Mouse (Mus musculus) thymus, postnatal 4 days (tissue): ENCODE results near the gene Ssh1.

Experiments
- DNase-seq: peaks from one replicate; pipeline ENCODE4 v3.0.0; 2021

Ssh1 gene

DNA sequence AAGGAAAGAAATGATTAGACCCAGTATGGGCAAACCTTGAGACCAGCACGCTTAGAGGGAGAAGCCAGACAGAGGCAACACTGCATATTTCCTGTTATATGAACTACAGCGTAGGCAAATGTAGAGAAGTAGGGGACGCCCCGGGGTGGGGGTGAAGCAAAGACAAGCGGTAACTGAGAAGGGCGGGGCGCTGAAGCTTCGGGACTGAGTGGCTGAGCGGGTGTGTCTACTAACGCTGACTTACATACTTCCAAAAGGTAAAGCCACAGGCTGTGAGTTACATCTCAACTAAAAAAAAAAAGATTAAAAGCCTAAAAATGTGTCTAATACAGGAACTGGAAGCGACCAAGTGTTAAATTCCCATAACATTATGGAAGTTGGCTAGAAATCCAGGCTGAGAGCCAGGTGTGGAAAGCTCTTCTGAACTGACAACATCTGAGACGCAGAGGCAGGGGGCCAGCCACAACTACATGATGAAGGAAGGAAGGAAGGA, 1.3 kb downstream of the Ssh1 start:
- peak; percentile 84 for DNase-seq

DNA sequence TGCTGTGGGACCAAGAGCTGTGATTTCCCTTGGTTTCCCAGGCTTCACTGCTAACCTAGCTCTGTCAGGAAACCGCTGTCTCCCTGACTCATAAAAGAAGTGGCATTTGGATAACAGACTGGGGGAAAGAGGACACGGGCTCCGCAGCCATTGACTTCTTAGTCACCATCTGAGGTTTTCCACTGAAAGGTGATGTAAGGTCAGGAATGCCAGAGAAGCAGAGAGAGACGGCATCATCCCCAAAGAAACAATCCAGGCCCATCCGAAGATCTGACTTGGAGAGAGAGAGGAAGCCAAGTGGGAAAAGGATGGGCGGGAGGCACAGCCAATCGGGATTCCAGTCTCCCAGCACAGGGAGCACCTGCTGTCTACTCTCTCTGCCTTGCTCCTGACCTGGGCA, 2.6 kb downstream of the Ssh1 start:
- no peak for DNase-seq

DNA sequence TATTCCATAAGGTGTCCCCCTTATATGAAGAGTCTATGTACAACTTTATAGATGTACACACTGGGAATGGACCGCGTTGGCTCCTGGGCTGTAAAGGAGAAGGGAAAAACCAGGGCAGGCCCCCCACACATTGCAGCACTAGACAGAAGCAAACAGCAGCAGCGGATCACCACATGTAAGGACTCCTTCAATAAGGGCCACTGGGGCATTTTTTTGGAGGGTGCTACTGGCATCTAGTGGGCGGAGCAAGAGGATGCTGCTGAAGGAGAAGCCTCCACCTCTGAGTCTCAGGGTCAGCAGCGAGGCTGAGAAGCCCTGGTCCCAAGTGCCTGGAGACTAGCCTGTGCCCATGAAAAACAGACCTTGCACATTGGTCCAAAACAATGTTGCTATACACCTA, 3.1 kb downstream of the Ssh1 start:
- DNase-seq = no peak

GRCm38 (mm10) chr5:113989437-113990024, 4.2 kb downstream of the Ssh1 start:
- no peak for DNase-seq

DNA sequence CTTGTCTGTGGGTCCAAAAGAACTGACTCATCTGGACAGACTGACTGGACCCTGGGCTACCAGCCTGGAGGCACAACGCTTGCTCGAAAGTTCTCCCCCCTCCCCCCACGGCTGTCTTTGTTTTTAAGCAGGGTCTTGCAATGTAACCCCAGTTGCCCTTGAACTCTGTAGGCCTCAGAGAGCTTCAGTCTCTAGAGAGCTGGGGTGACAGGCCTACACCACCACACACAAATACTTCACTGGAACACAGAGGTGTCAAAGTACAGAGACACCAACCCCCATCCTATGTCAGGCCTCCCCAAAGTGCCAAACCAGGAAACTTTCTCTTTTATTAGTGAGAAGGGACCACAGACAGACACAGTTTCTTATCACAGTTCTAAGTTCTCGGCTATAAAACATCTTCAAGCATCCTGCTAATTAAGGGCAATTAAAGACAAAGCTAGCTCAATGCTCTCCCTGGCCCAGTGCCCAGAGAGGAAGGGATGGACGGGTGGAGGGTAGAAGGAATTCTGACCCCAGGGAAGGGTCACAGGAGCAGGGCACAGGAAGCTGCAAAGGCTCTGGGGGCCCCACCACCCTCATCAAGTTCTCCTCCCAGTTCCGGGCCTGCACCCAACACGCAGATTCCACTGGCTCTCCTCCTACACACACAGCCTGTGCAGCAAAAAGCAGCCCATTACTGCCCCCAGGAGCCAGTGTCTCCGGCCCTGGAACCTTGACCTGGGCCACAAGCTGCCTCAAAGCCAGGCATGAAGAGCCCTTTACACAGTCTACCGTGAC, 7.3 kb downstream of the Ssh1 start:
- DNase-seq = no peak

DNA sequence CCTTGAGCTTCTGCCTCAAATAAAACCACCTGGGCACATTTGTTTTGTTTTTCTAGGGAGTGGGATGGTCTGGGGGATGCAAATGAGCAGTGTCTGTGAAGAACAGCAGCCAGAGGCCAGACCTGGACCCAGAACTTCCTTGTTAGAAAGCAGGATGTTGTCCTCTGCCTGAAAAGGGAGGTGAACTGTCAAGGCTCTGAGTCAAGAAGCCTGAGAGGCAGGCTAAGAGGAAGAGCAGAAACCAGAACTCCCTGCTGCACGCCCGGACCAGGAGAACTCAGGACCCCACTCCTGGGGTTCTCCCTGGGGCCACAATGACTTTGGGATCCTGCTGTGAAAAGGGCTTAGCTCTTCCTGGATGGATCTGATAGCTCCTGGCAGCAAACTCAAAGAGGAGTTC, 8.0 kb downstream of the Ssh1 start:
- no peak for DNase-seq

- DNase-seq = no peak
These were observed 9.5 kb downstream of the Ssh1 start for GRCm38 (mm10) chr5:113984025-113984740.

- no peak for DNase-seq
These were observed 10.2 kb downstream of the Ssh1 start for GRCm38 (mm10) chr5:113983541-113983940.

DNA sequence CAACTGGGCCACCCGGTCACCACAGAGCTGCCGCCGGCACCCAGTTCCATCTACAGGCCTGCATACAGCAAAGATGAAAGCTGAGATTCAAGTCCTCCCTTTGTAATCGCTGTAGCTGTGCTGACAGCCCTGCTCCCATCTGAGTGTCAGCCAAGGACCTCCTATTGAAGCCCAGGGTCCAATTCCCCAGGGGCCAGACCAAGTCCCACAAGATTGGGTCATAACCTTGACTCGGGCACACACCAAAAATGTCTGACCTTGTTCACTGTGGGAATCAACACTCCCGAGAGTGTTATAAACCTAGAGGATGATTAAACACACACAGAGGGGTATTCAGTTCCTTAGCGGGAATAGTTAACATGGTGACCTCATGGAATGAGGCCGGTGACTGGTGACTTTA, 11.9 kb downstream of the Ssh1 start:
- no peak for DNase-seq

DNA sequence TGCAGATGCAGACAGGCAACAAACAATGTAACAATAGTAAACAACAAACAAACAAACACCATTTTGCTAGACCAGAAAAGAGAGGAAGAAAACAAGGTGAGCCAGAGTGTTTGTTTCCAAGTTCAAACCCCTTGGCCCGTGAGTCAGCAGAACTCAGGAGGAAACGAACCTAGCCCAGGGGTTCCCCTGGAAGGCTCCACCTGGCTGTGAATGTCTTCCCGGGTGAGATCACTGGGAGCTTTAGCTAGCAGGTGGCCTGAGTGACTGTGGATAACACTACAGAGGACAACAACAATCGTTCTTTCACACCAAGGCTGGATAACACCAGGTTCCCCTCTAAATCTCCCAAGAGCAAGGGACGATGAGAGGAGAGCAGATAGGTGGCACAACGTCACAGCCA, 12.5 kb downstream of the Ssh1 start:
- DNase-seq = no peak

GRCm38 (mm10) chr5:113980511-113980910, 13.2 kb downstream of the Ssh1 start:
- DNase-seq = no peak

GRCm38 (mm10) chr5:113977309-113977708, 16.4 kb downstream of the Ssh1 start:
- no peak for DNase-seq

DNA sequence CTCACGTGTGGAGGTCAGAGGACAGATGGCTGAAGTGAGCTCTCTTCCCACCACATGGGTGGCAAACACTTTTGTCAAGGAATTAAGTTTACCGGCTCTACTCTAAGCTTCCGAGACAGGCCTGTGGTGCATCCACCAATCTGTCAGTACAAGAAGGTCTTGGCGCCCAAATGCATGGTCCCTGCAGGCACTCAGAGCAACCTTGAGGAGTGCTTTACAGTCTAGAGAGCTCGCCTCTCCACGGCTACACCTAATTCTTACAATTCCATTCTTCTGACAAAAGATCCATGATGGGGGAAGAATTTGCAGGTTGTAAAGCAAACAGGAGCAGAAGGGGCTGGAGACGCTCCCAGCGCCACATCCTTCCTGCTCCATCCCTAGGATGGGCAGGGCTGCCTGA, 17.1 kb downstream of the Ssh1 start:
- no peak for DNase-seq

DNA sequence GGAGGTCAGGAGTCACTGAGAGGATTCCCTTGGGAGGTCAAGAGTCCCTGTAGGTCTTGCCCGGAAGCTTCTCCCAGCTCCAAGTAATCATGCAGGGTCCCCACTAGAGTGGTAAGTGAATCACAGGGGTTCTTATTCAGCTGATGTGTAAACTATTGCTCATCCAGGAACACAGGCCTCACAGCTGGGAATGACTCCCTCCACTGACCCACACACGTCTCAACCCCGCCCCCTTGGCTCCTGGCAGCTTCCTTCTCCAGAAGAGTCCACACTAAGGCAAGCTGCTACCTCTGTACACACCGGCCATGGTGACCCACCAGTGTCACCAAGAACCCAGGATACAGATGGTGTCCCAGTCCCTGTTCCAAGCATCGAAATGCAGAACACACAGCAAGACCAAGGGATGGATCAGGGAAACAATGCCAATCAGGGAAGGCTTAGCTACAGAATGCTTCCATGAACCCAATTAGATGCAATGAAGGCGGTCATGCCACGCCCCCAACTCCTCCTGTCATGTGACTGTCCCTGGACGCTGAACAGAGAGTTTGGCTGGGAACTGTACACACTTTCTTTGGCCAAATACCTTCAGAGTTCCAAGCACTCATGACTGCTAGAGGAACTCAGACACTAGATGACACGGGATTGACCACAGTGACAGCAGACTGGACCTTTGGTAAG, 18.0 kb downstream of the Ssh1 start:
- no peak for DNase-seq

GRCm38 (mm10) chr5:113974576-113974975, 19.1 kb downstream of the Ssh1 start:
- no peak for DNase-seq

- DNase-seq = no peak
These were observed 19.9 kb downstream of the Ssh1 start for GRCm38 (mm10) chr5:113973790-113974189.

DNA sequence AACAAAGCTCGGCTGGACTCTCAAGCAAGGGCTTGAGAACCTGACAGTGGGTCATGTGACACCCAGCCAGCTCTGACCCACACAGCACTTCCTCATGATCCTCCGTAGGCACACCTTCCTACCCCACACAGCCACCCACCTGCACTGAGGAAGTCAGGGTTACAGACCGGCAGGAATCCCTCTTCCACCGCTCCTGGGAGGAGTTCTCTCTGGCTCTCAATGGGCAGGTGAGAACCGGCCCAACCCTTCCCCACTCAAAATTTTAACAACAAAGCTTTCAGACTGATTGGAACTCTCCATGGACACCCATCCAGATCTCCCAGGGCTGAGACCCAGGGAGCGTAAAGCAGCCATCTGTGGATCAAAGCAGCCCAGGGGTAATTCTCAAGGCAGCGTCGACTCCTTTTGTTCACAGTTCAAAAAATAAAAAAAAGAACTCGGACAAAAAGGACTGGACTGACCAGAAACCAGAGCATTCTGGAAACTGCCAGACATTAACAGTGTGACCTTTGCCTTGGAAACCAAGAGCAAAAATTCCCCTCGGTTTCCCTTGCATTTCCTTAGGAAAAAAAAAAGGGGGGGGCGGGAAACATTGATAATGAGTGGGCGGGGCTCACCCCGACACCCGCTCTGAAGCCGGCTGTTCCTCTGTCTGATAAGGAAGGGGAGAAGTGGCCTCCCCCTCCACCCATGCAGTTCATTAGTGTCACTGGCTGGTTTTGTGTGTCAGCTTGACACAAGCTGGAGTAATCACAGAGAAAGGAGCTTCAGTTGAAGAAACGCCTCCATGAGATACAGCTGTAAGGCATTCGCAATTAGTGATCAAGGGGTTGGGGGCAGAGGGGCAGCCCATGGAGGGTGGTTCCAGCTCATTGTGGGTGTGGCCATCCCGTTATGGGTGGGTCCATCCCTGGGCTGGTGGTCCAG, 20.8 kb downstream of the Ssh1 start:
- DNase-seq = no peak

GRCm38 (mm10) chr5:113971434-113971960, 22.2 kb downstream of the Ssh1 start:
- DNase-seq = no peak

GRCm38 (mm10) chr5:113968371-113968770, 25.3 kb downstream of the Ssh1 start:
- DNase-seq = no peak

DNA sequence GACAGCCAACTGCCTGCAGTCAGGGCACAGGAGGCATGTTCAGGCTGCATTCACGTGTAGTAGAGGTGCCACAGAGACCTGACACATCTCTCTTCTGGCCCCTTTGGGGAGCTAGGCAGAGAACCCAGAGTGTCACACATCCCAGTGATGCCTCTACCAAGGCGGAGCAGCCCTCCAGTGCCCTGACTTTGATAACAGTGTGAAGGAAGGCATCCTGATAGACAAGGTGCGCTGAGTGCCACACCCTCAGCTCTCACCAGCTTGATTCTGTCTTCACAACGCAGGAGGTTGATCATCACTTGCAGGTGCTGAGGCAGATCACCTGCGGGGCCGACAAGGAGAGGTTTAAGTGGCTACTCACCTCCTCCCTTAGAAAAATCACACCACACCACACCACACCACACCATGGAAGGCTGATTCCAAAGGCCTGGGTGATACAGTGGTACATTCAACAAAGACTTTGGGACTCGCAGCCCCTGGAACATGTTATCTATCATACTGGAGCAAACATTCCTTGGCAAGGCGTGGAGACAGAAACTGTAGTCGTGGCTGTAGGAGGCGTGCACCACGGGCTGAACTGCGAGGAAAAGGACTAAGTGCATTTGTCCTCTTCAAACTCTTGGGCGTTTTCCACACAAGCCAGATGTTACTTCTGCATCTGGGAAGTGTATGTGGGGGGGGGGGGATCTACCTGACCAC, 27.1 kb downstream of the Ssh1 start:
- no peak for DNase-seq

DNA sequence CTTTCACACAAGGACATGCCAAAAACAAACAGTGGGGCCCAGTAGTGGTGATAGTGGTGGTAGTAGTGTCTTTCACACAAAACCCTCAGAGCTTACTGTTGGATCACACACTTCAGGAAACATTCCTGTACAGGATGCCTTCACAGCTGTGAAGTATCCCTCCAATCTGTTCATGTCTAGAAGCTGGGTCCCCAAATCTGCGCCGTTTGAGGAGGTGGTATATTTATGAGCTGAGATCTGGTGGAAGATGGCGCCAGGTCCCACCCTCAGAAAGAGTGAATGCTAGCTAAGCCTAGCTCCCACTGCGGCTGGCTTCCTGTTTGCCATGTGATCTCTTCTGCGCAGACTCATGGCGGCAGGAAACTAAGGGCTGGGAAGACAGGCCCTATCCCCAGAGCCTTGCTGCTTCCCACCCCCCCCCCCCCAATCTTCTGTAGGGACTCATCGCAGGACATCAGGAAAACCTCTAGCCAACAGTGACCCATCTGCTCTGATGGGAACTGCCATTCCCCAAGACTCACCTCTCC, 28.0 kb downstream of the Ssh1 start:
- DNase-seq = no peak
